Mouse (Mus musculus) kidney, adult 9 months (tissue): ENCODE measurements around the gene Vezf1.

Experiments used
- DNase-seq: peaks from one replicate; pipeline ENCODE4 v3.0.0; 2022

Gene Vezf1

GRCm38 (mm10) chr11:88100170-88100569 lies 32.1 kb downstream of the Vezf1 start:
- DNase-seq: no peak

- no peak for DNase-seq
Observed at GRCm38 (mm10) chr11:88103214-88103941, 35.3 kb downstream of the Vezf1 start.

- DNase-seq: no peak
Observed at GRCm38 (mm10) chr11:88105494-88106291, 37.6 kb downstream of the Vezf1 start.

GRCm38 (mm10) chr11:88106292-88106554 lies 38.1 kb downstream of the Vezf1 start:
- no peak for DNase-seq

GRCm38 (mm10) chr11:88107365-88107764 lies 39.3 kb downstream of the Vezf1 start:
- DNase-seq: peak; percentile 53

GRCm38 (mm10) chr11:88110031-88110594 lies 42.0 kb downstream of the Vezf1 start:
- no peak for DNase-seq

GRCm38 (mm10) chr11:88112078-88112477 lies 44.0 kb downstream of the Vezf1 start:
- DNase-seq: no peak

GRCm38 (mm10) chr11:88112677-88113333 lies 44.7 kb downstream of the Vezf1 start:
- DNase-seq: no peak

- DNase-seq: peak; percentile 67
Observed at GRCm38 (mm10) chr11:88113543-88114271, 45.6 kb downstream of the Vezf1 start.

GRCm38 (mm10) chr11:88114871-88115301 lies 46.8 kb downstream of the Vezf1 start:
- peak; percentile 71 for DNase-seq

- DNase-seq: no peak
Observed at GRCm38 (mm10) chr11:88116568-88116967, 48.5 kb downstream of the Vezf1 start.

GRCm38 (mm10) chr11:88117356-88118090 lies 49.4 kb downstream of the Vezf1 start:
- DNase-seq: peak; percentile 69

GRCm38 (mm10) chr11:88118091-88118440 lies 50.0 kb downstream of the Vezf1 start:
- DNase-seq: no peak

- DNase-seq: peak; percentile 88
Observed at GRCm38 (mm10) chr11:88118817-88119642, 51.0 kb downstream of the Vezf1 start.

- no peak for DNase-seq
Observed at GRCm38 (mm10) chr11:88122545-88122944, 54.5 kb downstream of the Vezf1 start.

- DNase-seq: no peak
Observed at GRCm38 (mm10) chr11:88123021-88123420, 54.9 kb downstream of the Vezf1 start.

GRCm38 (mm10) chr11:88123731-88124130 lies 55.7 kb downstream of the Vezf1 start:
- DNase-seq: no peak

- DNase-seq: no peak
Observed at GRCm38 (mm10) chr11:88125483-88125882, 57.4 kb downstream of the Vezf1 start.

- no peak for DNase-seq
Observed at GRCm38 (mm10) chr11:88126306-88126793, 58.3 kb downstream of the Vezf1 start.

GRCm38 (mm10) chr11:88128461-88128860 lies 60.4 kb downstream of the Vezf1 start:
- peak; percentile 82 for DNase-seq

- no peak for DNase-seq
Observed at GRCm38 (mm10) chr11:88129281-88129680, 61.2 kb downstream of the Vezf1 start.
